Mouse (Mus musculus) layer of hippocampus, postnatal 10 days (tissue): ENCODE measurements around the gene Anapc4. TPM values are rescaled to one million over a fixed set of nuclear protein-coding genes. Genes with fewer than 3 reads are reported as not detected.

Experiments used
- DNase-seq, 2 experiments: peaks; one replicate each; pipeline ENCODE4 v3.0.0; 2021; ENCODE audit warnings: low spot score in 2 of 2
- long read RNA-seq: library from polyadenylated mRNA; stranded (forward); transcript quantifications from one replicate; pipeline ENCODE4 v2.0.0, GENCODE M21; 2023
- total RNA-seq, 2 experiments: library from RNA; stranded (reverse); gene quantifications; 2 replicates each; pipeline ENCODE4 v1.2.3; 2021

Gene Anapc4
- 10 to 100 TPM; 90.7 to 92.6 TPM for total RNA-seq
- long read RNA-seq, transcript Anapc4-201 (28 exons, 3,854 nt) = major isoform, 59 of 69 reads
- long read RNA-seq, partial matches to known transcripts = 2 of 69 reads
- long read RNA-seq, other reads (novel, unspliced or antisense) = 7 of 69 reads

- peak; percentile 99 for DNase-seq
Measured at GRCm38 (mm10) chr5:52833761-52834274, at the start of gene Anapc4. Gene Anapc4, plus strand, starts transcription at chr5:52834012.

DNA sequence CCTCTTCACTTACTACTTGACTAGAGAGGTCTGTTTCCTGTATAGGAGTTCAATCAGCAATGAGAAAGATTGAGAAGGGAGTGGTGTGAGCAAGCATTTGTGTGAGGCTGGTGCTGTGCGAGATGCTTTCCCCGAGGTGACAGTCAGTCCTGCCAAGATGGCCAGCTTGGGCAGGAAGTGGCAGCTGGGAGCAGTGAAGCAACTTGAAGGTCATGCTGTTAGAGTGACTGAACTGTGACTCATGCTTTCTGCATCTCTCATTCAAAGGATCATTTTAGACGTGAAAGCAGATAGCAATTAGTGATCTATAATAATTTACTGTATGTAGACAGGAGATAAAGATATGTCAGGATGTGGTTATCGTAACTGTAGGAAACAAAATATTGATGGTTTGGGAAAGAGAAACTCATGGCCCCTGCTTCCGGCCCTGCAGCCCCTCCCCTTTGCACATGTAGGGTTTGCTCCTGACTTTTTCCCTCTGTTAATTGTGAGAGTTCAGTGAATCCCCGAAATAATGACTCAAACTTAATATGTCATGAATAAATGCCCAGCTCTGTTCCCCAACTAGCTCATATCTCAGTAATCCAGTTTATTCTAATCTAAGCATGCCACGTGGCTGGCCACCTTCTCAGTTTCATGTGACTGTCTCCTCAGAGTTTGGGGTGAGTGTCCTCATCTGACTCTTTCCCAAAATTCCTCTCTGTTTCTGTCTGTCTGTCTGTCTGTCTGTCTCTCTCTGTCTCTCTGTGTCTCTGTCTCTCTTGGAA, 47.1 kb upstream of the Anapc4 start:
- no peak for DNase-seq

GRCm38 (mm10) chr5:52793230-52793629, 40.6 kb upstream of the Anapc4 start:
- no peak for DNase-seq

DNA sequence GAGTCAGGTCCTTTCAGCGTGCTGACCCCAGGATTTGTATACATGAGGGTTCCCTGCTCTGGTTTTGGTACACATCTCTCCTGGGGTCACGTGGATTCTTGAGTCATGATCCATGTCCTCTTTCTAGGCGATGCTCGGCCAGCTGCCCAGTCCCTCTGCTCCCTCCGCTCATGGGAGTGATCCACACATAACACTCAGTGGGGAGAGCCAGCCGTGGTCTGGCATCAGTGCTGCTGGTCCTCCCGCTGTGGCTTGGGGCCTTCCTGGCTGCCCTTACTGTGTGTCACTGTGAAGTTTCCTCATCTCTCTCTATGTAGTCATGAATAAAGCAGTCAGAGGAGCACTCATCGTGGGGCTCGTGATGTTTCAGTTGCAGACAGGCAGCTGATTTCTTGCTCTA, 39.7 kb upstream of the Anapc4 start:
- DNase-seq = no peak

DNA sequence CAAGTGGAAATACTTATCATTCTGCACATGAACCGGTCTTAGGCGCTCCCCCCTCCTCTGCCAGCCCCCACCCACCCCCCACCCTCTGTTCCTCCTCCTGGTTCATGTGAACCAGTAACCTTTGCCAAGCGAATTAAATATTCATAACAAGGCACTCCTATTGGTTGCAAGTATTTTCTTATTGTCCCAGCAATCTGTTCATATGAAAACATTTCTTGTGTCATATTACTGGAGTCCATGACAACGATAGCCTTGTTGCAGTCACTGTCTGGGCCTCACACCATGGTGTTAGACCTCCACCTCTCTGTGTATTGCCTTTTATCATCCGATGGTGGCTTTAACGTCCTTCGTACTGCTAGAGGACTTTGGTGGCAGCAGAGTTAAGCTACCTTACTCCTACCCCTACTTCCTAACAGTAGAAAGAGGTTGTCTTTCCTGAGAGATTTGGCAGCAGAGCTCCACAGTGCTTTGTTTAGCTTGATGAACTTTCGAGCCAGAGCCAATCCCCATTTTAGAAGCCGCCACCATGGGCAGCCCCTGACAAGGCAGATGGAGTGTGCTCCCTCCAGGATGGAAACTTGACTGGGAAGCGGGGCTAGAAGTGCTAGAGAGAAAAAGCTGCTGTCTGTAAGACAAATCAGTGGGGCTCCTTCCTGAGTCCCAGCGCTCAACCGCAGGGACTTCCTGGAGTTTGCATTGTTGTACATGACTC, 34.4 kb upstream of the Anapc4 start:
- DNase-seq = no peak

DNA sequence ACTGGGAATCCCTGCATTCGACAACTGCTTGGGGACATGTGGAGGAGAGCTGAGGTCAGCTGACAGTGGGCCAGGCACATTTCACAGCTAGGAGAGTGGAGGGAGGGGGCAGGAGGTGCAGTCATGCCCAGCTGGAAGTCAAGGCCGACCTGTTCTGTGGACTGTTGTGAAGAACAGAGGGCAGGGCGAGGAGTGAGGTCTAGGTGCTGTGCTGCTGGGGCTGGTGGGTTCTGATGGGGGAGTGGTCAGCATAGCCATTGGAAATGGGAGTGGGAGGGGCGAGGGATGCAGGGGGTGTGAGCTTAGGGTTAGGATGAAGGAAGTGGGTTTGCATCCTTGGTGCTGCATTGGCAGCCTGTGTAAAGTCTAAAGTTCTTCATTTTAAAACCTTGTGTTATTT, 28.0 kb upstream of the Anapc4 start:
- DNase-seq = no peak

GRCm38 (mm10) chr5:52806349-52806748, 27.5 kb upstream of the Anapc4 start:
- no peak for DNase-seq

GRCm38 (mm10) chr5:52807030-52807429, 26.8 kb upstream of the Anapc4 start:
- no peak for DNase-seq

DNA sequence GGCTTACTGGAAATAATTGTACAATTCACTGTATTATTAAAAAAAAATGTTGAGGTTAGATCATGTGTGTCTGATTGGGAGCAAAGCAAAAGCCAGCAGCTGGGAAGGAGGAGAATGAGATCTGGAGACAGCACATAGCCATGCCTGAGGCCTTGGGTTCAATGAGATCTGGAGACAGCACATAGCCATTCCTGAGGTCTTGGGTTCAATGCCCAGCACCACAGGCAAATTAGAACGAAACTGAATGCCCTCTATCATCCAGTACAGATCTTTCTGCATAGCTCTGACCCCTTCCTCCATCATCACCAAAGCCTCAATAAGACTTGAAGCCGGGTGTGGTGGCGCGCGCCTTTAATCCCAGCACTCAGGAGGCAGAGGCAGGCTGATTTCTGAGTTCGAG, 23.4 kb upstream of the Anapc4 start:
- DNase-seq = no peak

- DNase-seq = no peak
Measured at GRCm38 (mm10) chr5:52811056-52811455, 22.8 kb upstream of the Anapc4 start.

- DNase-seq = no peak
Measured at GRCm38 (mm10) chr5:52812456-52812855, 21.4 kb upstream of the Anapc4 start.

DNA sequence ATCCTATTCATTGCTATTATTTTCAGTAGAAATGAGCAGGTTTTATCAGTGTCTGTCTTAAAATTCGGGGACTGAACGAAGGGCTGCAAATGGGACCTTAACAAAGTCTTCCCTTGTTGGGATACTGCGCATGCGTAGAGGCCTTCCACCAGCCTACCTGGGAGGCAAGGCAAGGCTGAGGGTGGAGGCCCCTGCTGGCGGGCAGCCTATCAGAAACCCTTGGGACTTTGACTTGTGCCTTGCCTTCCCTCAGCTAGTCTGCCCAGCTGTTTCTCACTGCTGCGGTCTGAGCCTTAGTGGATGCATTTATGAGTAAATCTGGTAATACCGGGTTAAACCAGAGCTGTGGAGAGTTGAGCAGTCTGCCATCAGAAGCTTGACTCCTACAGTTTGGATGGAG, 20.5 kb upstream of the Anapc4 start:
- DNase-seq = no peak

- no peak for DNase-seq
Measured at GRCm38 (mm10) chr5:52818676-52819075, 15.1 kb upstream of the Anapc4 start.

DNA sequence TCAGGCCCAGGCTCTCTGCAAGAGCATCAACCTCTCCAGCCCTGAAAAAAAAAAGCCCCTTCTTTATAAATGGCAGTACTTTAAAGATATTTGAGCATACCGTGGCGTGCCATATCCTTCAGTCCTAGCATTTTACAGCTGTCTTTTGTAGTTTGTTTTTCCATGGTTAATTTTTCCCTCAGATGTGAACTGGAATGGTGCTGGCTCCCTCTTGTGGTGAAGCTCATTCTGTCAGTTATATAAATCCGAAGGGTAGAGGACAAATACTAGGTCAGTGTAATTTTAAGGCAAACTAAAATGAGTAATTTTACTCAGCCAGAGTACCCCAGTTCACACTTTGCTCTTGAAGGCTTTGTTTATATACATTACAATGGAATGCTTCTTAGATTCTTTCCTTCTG, 12.1 kb upstream of the Anapc4 start:
- peak; percentile 65 to 72 for DNase-seq

DNA sequence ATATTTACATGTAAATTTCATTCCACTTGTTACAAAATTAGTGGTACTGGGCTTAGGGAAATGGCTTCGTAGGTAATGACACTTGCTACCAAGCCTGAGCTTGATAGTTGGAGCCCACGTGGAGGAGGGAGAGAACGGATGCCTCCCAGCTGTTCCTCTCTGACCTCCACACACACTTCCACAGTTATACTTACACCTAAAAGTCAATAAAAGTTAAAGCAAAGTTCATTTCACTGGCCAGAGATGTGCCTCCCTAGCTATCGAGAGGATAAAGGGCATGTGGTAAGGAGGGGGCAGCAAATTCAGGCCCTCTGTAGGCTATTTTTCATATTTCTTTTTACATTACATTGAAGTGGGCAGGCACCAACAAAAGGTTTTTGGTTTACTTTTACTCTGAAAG, 5.9 kb upstream of the Anapc4 start:
- no peak for DNase-seq

GRCm38 (mm10) chr5:52833005-52833404, 807 bp upstream of the Anapc4 start:
- no peak for DNase-seq

- no peak for DNase-seq
Measured at GRCm38 (mm10) chr5:52834386-52834785, 574 bp downstream of the Anapc4 start.

DNA sequence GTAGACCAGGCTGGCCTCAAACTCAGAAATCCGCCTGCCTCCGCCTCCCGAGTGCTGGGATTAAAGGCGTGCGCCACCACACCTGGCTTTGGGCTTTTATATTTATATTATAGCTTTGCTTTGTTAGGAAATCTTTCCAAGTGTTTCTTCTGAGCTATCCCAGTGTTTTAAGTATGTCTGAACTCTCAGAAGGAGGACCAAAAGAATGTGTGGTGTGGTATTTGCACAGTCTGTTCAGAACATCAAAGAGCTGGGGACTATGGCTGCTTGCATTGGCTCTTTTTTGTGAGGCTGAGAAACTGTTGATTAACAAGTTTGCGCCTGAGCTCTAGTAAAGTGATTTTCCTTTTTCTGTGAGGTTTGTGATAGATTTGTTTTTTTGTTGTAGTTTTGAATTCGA, 10.5 kb downstream of the Anapc4 start:
- no peak for DNase-seq

- DNase-seq = no peak
Measured at GRCm38 (mm10) chr5:52855727-52856126, 21.9 kb downstream of the Anapc4 start.

DNA sequence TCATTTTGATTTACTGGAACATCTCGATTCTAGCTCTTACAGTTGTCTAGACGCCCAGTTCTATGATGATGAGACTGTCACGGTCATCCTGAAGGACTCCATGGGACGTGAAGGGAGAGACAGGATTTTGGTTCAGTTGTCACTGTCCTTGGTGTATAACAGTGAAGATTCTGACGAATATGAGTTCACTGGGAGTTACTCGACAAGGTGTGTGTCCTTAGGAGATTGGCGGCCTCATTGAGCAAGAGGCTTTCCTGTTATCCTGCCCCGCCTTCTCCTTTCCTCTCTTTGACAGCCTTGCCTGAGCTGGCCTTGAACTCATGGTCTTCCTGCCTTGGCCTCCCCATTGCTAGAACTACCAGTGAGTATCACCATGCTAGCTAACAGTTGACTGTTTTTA, 30.6 kb downstream of the Anapc4 start:
- no peak for DNase-seq

DNA sequence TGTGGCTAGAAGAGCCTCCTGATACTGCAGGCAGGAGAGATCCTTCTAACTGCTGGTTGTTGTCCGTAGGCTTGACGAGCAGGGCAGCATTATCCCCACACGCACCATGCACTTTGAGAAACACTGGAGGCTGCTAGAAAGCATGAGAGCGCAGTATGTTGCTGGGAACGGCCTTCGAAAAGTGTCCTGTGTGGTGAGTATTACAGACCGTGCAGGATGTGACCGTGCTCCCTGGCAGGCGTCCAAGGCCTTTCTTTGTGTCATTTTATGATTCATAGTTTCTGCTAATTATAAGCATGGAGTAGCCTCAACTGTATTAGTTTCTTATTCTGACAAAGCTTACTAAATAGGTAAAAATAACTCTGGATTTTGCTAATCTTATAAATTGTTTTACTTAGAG, 32.0 kb downstream of the Anapc4 start:
- DNase-seq = no peak
